Mouse (Mus musculus) myocyte (in vitro differentiated cells): ENCODE measurements at regions not wholly inside any gene's neighbourhood (a gene's known extent, or its start where the extent isn't known, plus 50 kb on each side); places are given as distances from the start of the nearest gene placed in this dataset.

ENCODE experiments used
- CEBPB ChIP-seq: IDR thresholded peaks from 2 replicates; pipeline ENCODE4 v1.6.1; 2011; ENCODE audit warnings: mild to moderate bottlenecking, moderate library complexity; ENCODE audit not compliant: poor library complexity, insufficient read depth, severe bottlenecking
- E2F4 ChIP-seq: IDR thresholded peaks from one replicate; pipeline ENCODE4 v1.6.1; 2011; ENCODE audit warnings: mild to moderate bottlenecking, control low read depth, moderate library complexity; ENCODE audit not compliant: insufficient read depth
- MAX ChIP-seq: IDR thresholded peaks from one replicate; pipeline ENCODE4 v1.6.1; 2011; ENCODE audit warnings: low read depth, mild to moderate bottlenecking, control low read depth
- MYOG ChIP-seq, 3 experiments: IDR thresholded peaks; one replicate each; pipeline ENCODE4 v1.6.1; 2011; ENCODE audit warnings: control low read depth in 2 of 3, low read depth in 2 of 3, mild to moderate bottlenecking in 2 of 3; ENCODE audit not compliant: insufficient read length in 2 of 3, control insufficient read depth in 1 of 3, insufficient read depth in 1 of 3
- POLR2A ChIP-seq: IDR thresholded peaks from one replicate; pipeline ENCODE4 v1.6.1; 2011; ENCODE audit warnings: low read depth, mild to moderate bottlenecking, control low read depth, moderate library complexity; ENCODE audit not compliant: insufficient read length
- REST ChIP-seq: IDR thresholded peaks from one replicate; pipeline ENCODE4 v1.6.1; 2011; ENCODE audit warnings: mild to moderate bottlenecking, control low read depth, moderate library complexity; ENCODE audit not compliant: insufficient read depth, insufficient read length

GRCm38 (mm10) chr1:185607611-185608010 lies 153.0 kb downstream of the Slc30a10 start:
- no peak for TF ChIP-seq MYOG (IDR thresholded peaks at IDR 0.05; ENCODE audit: control insufficient read depth in 1 of 3, insufficient read depth in 1 of 3, insufficient read length in 2 of 3, low read depth in 2 of 3)
- no peak for TF ChIP-seq REST
- TF ChIP-seq POLR2A: no peak
- no peak for TF ChIP-seq MAX
- TF ChIP-seq E2F4: no peak
- no peak for TF ChIP-seq CEBPB
